Mouse (Mus musculus): ENCODE measurements around the gene 1700007K13Rik. TPM values are rescaled to one million over a fixed set of nuclear protein-coding genes. Genes with fewer than 3 reads are reported as not detected.

The 1700007K13Rik gene
- polyA plus RNA-seq, 1 experiment from 2014 or later: 2.5 TPM

DNA sequence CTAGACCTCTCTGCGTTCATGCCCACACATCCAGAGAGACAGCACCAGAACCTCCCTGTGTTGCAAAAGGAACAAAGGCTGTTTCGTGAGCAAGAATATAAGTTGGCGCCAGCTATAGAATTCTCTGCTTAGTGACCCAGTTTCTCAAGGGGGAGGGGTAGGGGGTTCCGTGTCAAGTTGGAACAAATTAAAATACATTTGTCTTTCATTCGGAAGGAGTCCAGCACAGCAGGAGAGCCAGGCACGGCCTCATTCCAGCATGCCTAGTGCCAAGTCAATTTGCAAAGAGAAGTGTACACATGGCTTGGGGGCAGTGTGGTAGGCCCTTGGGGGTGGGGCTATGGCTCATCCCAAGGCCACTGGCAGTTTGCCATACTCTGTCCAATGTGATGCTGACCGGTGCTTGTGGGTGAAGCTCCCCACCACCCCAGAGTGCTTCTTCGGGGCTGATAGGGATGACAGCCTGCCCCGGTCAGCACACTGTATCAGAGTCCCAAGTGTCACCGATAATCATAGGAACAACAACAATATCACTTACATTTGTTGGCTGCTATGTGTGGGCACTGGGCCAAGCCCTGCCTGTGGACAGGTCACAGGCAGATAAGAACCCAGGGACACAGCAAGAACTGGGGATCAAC lies 50.6 kb downstream of the 1700007K13Rik start:
- H3K4me3 ChIP-seq (ENCODE audit: low read depth, low read length): no peak overlapping the region
- peak overlapping the region; percentile 13; the same call in 1 of the 2 replicates for H3K9ac ChIP-seq (ENCODE audit: low read length)
- H3K4me1 ChIP-seq (ENCODE audit: control insufficient read depth, insufficient read depth, low read length): peaks cover 14% of the 10 kb centered on the region
- no peaks in the 10 kb centered on the region for H3K9me3 ChIP-seq (replicated peaks; ENCODE audit: control insufficient read depth, low read length)
- no peak overlapping the region for H3K27ac ChIP-seq (ENCODE audit: low read depth, low read length)
- H3K36me3 ChIP-seq (ENCODE audit: control insufficient read depth, insufficient read depth, low read length): no peaks in the 10 kb centered on the region
- 44% methylated on average over 10 of the region's 10 CpGs for WGBS
- H3K4me2 ChIP-seq (ENCODE audit: low read length): no peak overlapping the region
- peak; percentile 62 for DNase-seq (ENCODE audit: low spot score)
- H3K27me3 ChIP-seq (replicated peaks; ENCODE audit: control insufficient read depth, insufficient read depth, low read length): no peaks in the 10 kb centered on the region
- no peak for ATAC-seq

DNA sequence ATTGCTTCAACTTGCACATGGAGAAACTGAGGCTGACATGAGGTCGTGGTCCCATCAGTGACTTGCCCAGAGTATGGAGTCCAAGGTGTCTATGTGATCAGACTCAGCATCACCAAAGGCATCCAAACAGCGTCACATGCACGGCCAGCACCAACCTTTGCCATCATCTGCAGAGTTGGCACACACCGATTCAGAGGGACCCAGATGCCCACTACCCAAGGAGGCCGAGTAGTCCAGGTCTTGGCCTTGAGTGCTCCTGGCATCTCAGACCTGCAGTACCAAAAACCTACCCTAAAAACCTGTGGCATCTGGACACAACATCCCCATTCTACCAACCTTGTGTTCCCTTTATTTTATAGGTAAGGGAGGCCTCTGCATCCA lies 51.4 kb downstream of the 1700007K13Rik start:
- Histone ChIP-seq H3K4me3 (ENCODE audit: low read depth, low read length) (no peak overlapping the region), H3K9ac (ENCODE audit: low read length) (no peak overlapping the region), H3K4me1 (ENCODE audit: control insufficient read depth, insufficient read depth, low read length) (peaks cover 14% of the 10 kb centered on the region), H3K27me3 (replicated peaks; ENCODE audit: control insufficient read depth, insufficient read depth, low read length) (no peaks in the 10 kb centered on the region), H3K9me3 (replicated peaks; ENCODE audit: control insufficient read depth, low read length) (no peaks in the 10 kb centered on the region), H3K4me2 (ENCODE audit: low read length) (no peak overlapping the region), H3K36me3 (ENCODE audit: control insufficient read depth, insufficient read depth, low read length) (no peaks in the 10 kb centered on the region), H3K27ac (ENCODE audit: low read depth, low read length) (no peak overlapping the region)
- no peak for DNase-seq (ENCODE audit: low spot score)
- no peak for ATAC-seq
- 91% methylated on average over 5 of the region's 5 CpGs for whole genome bisulfite sequencing

DNA sequence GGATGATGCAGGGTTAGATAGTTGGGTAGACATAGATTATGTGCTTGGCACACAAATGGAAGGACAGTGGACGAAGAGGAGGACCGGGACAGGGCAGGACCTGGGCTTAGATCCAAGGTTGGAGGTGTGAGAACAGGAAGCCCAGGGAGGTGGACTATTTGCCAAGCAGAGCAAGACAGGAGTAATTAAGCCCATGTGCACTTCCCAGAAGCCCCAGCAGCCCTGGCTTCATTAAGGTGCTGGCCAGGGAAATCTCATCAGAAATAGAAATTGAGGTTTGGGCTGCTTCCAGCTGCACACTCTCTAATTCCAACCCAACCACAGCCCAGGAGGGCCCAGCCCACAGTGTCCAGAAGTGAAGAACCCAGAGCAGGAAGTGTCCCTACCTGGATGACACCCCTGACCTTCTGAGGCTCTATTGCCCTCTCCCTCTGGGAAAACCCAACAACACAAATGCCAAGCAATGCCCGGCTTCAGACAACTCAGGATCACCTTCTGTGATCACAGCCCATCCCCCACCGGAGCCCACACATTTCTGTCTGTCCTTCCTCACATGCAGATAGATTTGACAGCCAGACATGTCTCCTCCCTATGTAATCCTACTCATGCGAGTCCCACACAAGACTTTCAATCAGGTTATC lies 51.9 kb downstream of the 1700007K13Rik start:
- H3K4me3 ChIP-seq (ENCODE audit: low read depth, low read length): no peak overlapping the region
- 88% methylated on average over 5 of the region's 5 CpGs for WGBS

DNA sequence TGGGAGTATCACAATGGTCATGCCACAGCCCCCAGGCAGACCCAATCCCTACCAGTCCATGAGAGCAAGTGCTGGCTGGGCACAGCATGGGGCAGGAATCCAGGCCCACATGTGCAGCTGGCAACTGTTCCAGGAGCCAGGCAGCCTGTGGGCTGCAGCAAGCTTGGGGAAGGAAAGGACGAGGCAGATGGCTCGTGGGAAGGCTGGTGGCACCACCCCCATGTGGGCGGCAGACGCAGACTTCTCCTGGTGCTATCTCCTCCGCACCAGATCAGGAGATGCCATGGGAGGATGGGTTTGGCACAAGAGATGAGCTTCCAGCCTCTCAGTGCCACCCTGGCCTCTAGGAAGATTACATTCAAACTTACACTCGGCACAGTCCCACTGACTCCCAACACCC lies 53.2 kb downstream of the 1700007K13Rik start:
- no peaks in the 10 kb centered on the region for H3K9me3 ChIP-seq (replicated peaks; ENCODE audit: control insufficient read depth, low read length)
- WGBS: 73% methylated on average over 6 of the region's 6 CpGs
- H3K4me1 ChIP-seq (ENCODE audit: control insufficient read depth, insufficient read depth, low read length): peaks cover 14% of the 10 kb centered on the region
- ATAC-seq (no peak), DNase-seq (ENCODE audit: low spot score) (no peak)
- no peak overlapping the region for H3K27ac ChIP-seq (ENCODE audit: low read depth, low read length)
- no peak overlapping the region for H3K4me2 ChIP-seq (ENCODE audit: low read length)
- no peak overlapping the region for H3K9ac ChIP-seq (ENCODE audit: low read length)
- no peaks in the 10 kb centered on the region for H3K27me3 ChIP-seq (replicated peaks; ENCODE audit: control insufficient read depth, insufficient read depth, low read length)
- H3K4me3 ChIP-seq (ENCODE audit: low read depth, low read length): no peak overlapping the region
- H3K36me3 ChIP-seq (ENCODE audit: control insufficient read depth, insufficient read depth, low read length): no peaks in the 10 kb centered on the region

More for the DNA sequence above, 51.9 kb downstream of the 1700007K13Rik start:
- Histone ChIP-seq H3K27ac (ENCODE audit: low read depth, low read length) (no peak overlapping the region), H3K27me3 (replicated peaks; ENCODE audit: control insufficient read depth, insufficient read depth, low read length) (no peaks in the 10 kb centered on the region), H3K4me1 (ENCODE audit: control insufficient read depth, insufficient read depth, low read length) (peaks cover 14% of the 10 kb centered on the region), H3K4me2 (ENCODE audit: low read length) (no peak overlapping the region), H3K9ac (ENCODE audit: low read length) (no peak overlapping the region), H3K9me3 (replicated peaks; ENCODE audit: control insufficient read depth, low read length) (no peaks in the 10 kb centered on the region), H3K36me3 (ENCODE audit: control insufficient read depth, insufficient read depth, low read length) (no peaks in the 10 kb centered on the region)
- ATAC-seq (no peak), DNase-seq (ENCODE audit: low spot score) (no peak)

Other genes starting within 250 kb of the 1700007K13Rik start
- gene Ppp1r26, start 19.5 kb downstream of the 1700007K13Rik start, polyA plus RNA-seq (2014; fragmentation: Nextera tagmentation; extraction: Ambion mirVana): 4.6 and 5.6 TPM in 2 replicates
- 55.0 and 59.2 TPM in 2 replicates for gene Mrps2, start 1.7 kb upstream of the 1700007K13Rik start, polyA plus RNA-seq (2014; fragmentation: Nextera tagmentation; extraction: Ambion mirVana)
- gene Gbgt1, start 30.6 kb upstream of the 1700007K13Rik start, polyA plus RNA-seq (2014; fragmentation: Nextera tagmentation; extraction: Ambion mirVana): 0.22 and 0.33 TPM in 2 replicates
- gene Gm10134, start 39.8 kb upstream of the 1700007K13Rik start, polyA plus RNA-seq (2014; fragmentation: Nextera tagmentation; extraction: Ambion mirVana): 0.94 TPM in 1 of 2 replicates, not detected in the other
- 63.3 and 82.1 TPM in 2 replicates for gene Ralgds, start 46.8 kb upstream of the 1700007K13Rik start, polyA plus RNA-seq (2014; fragmentation: Nextera tagmentation; extraction: Ambion mirVana)
- not detected in 2 replicates for gene Cel, start 97.1 kb upstream of the 1700007K13Rik start, polyA plus RNA-seq (2014; fragmentation: Nextera tagmentation; extraction: Ambion mirVana)
- 20.5 and 28.6 TPM in 2 replicates for gene Gtf3c5, start 117.4 kb upstream of the 1700007K13Rik start, polyA plus RNA-seq (2014; fragmentation: Nextera tagmentation; extraction: Ambion mirVana)
- 0.12 TPM in 1 of 2 replicates, not detected in the other for gene Gfi1b, start 155.7 kb upstream of the 1700007K13Rik start, polyA plus RNA-seq (2014; fragmentation: Nextera tagmentation; extraction: Ambion mirVana)
- gene Tsc1, start 174.9 kb upstream of the 1700007K13Rik start, polyA plus RNA-seq (2014; fragmentation: Nextera tagmentation; extraction: Ambion mirVana): 17.7 and 25.5 TPM in 2 replicates
- 1.8 and 2.8 TPM in 2 replicates for gene Spaca9, start 233.4 kb upstream of the 1700007K13Rik start, polyA plus RNA-seq (2014; fragmentation: Nextera tagmentation; extraction: Ambion mirVana)
- gene Ak8, start 233.8 kb upstream of the 1700007K13Rik start, polyA plus RNA-seq (2014; fragmentation: Nextera tagmentation; extraction: Ambion mirVana): 2.0 and 2.2 TPM in 2 replicates

All from forebrain, embryonic 14.5 days (tissue).